Mouse (Mus musculus) left cerebral cortex, postnatal 14 days (tissue): ENCODE data around the gene H2-T22. TPM values are rescaled to one million over a fixed set of nuclear protein-coding genes. Genes with fewer than 3 reads are reported as not detected.

Source experiments
- DNase-seq, 2 experiments: peaks; one replicate each; pipeline ENCODE4 v3.0.0; 2021 to 2022; ENCODE audit warnings: low spot score in 2 of 2, mixed read lengths in 1 of 2
- intact Hi-C: fragments of 180-260 bp; cut with DNase I; formaldehyde crosslinking; loops from one replicate; pipeline ENCODE4 v1.15.1; 2025
- total RNA-seq, 2 experiments: library from RNA; stranded (reverse); gene quantifications; 2 replicates each; pipeline ENCODE4 v1.2.3; 2021

H2-T22 gene
- total RNA-seq, 2 experiments from 2014 or later, result 4.3 to 6.7 TPM

DNA sequence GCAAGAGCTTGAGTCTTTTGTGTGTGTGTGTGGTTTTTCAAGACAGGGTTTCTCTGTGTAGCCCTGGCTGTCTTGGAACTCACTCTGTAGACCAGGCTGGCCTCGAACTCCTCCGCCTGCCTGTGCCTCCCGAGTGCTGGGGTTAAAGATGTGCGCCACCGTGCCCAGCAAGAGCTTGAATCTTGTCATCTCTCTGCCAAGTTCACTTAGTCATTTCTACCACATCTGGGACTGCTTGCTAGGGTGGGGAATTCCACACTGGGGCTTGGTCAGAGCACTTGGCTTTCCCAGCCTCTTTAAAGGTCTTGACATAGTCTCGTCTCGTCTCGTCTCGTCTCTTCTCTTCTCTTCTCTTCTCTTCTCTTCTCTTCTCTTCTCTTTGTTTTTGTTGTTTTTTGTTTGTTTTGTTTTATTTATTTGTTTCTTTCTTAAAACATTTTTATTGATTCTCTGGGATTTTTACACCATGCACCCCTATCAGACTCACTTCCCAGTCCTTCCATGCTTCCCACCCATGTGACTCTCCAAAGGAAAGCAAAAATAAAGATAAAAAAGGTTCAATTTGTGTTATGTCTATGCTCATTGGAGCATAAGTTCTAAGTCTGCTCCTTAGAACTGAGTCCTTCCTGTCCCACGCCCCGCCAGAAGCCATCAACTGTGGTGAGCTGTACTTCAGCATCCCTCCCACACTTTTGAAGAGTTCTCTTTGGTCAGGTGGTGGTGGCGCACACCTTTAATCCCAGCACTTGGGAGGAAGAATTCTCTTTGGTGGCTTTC, 41.2 kb downstream of the H2-T22 start:
- DNase-seq, result no peak
- intact Hi-C loops, result no loop called here

DNA sequence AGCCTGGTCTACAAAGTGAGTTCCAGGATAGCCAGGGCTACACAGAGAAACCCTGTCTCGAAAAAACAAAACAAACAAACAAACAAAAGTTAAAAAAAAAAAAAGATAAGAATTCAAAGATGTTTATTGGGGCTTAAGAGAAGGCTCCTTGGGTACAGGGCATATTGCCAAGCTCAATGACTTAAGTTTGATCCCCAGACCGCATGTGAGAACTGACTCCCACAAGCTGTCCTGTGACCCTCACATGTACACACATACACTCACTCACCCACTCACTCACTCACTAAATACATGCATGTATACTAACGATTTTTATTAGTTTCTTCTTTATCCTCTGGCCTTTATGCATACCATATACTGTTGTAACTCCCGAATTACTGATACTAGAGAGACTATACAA, 42.2 kb downstream of the H2-T22 start:
- DNase-seq, result no peak
- intact Hi-C loops, result no loop called here

DNA sequence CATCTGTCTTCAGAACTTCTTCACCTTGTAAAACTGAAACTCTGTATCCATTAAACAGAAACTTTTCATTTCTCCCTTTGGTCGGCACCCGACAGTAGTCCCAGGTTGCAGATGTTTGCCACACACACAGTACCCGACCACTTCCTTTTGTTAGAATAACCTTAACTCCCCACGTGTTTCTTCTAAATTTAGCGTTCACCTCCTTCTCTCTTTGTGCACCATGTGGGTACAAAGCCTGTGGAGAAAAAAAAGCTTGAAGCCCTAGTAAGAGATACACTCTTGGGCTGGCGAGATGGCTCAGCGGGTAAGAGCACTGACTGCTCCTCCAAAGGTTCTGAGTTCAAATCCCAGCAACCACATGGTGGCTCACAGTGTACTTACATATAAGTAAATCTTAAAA, 43.2 kb downstream of the H2-T22 start:
- DNase-seq, result no peak
- intact Hi-C loops, result loop anchor here (5.0 kb wide), 2 partner anchors 113 to 193 kb away; partner anchors contain the start of gene H2-T3

DNA sequence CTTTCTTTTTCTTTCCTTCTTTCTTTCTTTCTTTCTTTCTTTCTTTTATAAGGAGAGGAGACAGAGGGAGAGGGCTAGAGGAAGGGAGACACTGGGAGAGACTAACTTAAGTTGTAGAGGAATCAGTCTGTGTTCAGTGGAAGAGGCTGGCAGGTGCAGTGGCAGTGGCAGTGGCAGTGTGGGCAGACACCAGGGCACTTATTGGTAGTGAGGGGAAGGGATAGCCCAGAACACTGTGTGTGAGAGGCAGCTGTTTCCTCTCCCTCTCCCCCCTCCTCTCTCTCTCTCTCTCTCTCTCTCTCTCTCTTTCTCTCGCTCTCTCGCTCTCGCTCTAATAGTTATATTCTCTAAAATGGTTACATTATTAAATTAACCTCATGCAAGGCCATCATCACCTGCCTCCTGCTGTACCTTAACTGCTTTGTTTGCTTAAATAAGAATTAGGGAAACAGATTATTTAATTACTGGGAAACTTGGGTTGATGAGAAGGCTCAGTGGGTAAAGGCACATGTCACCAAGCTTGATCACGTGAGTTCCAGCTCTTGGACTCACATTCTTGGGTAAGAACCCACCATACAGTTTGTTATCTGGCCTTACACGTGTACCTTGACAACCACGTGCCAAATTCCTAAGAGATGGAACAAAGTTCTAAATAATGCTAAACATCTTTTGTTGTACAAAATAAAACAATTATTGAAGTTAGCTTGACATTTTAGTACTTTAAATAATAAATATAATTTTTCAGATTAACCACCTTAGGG, 43.8 kb downstream of the H2-T22 start:
- intact Hi-C loops, result loop anchor here (5.0 kb wide), 2 partner anchors 114 to 194 kb away; partner anchors contain the start of gene H2-T3
- no peak for DNase-seq

DNA sequence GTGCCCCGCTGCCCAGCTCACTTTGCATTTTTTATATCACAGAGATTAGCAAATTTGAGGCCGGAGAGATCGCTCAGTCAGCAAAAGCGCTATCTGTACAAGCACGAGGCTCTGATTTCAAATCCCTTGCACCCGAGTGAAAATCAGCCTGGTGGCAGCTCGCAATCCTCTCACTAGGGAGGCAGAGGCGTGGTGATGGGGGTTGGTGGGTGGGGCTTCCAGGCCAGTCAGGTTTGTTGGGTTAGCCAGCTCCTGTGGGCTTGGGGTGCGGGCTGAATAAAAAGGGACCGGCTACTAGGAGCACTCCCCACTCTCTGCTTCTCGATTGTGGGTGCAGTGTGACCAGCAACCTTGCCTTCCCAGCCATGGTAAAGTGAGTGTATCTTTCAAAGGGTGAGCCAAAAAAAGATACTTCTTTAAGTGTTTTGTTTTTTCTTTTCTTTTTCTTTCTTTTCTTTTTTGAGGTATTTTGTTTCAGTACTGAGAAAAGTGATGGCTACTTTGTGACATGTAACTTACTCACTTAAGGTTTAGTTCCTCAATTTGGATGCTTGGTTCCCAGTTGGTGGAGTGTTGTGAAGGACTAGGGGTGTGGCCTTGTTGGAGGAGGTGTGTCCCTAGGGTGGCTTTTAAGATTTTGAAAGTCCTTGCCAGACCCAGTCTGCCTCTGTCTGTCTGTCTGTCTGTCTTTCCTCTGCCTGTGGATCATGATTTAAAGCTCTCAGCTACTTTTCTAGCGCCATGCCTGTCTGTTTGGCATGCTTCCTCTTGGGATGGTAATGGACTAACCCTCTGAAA, 44.6 kb downstream of the H2-T22 start:
- intact Hi-C loops, result loop anchor here (2.0 to 5.0 kb wide), 3 partner anchors 39 to 194 kb away; partner anchors contain the start of gene H2-T3
- no peak for DNase-seq

DNA sequence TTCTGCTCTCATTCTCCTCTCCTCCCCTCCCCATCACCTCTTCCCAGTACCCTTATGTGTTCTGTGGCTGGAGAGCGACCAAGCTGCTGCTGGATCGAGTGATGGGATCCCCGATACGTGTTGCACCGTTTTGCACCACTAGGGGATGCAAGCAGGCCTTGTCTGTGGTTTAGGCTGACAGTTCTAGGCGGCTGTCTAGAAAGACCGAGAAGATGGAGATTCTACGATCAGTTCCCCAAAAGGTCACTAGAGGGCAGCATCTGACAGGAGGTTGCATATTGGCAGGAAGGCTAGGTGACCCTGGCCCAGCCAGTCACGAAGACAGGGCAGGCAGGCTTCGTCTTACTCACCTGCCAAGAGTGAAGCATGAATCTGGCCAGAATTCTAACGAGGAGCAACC, 45.6 kb downstream of the H2-T22 start:
- peak; percentile 95 to 97 for DNase-seq
- intact Hi-C loops, result loop anchor here (2.0 to 5.0 kb wide), 3 partner anchors 40 to 195 kb away; partner anchors contain the start of gene H2-T3

DNA sequence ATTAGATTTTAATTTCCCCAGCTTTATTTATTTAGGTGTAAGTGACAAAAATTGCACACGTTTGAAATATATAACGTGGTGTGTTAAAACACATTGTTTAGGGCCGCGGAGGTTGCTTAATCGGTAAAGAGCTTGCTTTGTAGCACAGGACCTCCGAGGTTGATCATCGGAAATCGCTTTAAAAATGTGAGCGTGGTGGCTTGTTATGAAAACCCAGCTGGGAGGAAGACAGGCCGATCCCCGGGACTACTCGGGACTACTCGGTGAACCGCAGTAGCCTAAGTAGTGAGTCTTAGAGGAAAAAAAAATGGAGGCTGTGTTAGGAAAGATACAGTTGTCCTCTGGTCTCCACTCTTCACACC, 47.7 kb downstream of the H2-T22 start:
- no peak for DNase-seq
- intact Hi-C loops, result loop anchor here (5.0 kb wide), 2 partner anchors 117 to 197 kb away; partner anchors contain the start of gene H2-T3

DNA sequence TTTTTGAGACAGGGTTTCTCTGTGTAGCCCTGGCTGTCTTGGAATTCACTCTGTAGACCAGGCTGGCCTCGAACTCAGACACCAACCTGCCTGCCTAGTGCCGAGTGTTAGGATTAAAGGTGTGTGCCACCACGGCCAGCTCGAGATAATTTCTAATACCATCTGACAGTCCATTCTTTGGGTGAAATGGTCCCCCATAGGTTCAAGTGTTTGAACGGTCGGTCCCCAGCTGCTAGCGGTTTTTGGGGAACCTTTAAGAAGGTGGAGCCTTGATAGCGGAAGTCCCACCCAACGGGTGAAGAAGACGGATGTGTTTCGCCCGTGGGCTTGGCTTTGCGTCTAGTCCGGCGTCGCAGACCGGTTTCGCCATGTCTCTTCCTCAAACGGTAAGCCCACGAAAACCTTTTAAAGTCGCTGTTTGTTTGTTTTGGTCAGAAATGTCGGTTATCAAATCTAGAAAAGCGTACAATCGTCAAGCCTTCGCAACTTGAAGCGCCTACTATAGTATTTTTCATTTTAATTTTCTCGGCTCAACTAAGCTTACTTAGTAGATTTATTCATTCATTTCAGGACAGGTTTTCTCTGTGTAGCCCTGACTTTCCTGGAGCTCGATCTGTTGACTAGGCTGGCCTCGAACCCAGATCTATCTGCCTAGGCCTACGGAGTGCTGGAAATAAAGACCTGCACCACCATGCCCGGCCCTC, 48.2 kb downstream of the H2-T22 start:
- peak; percentile 80 to 86 for DNase-seq
- intact Hi-C loops, result no loop called here

DNA sequence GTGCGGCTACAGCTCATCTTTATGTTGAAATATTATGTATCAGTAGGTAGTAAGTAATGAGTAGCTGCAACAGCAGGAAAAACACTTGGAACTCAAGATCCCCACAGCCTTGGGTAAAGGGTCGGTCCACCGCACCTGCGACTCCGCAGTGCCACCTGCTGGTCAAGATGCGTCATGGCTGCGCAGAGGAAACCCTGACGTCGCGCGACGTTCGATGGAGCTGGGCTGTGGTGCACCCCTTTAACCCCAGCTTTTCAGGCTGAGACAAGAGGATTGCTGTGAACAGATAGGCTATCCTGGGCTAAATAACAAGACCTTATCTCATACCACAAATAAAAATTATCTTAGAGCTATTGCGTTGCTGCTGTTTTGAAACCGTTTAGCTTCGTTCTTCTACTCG, 48.9 kb downstream of the H2-T22 start:
- intact Hi-C loops, result loop anchor here (2.0 kb wide), 1 partner anchor 57 kb away; no protein-coding TSS in a partner anchor
- peak; percentile 83 to 84 for DNase-seq

DNA sequence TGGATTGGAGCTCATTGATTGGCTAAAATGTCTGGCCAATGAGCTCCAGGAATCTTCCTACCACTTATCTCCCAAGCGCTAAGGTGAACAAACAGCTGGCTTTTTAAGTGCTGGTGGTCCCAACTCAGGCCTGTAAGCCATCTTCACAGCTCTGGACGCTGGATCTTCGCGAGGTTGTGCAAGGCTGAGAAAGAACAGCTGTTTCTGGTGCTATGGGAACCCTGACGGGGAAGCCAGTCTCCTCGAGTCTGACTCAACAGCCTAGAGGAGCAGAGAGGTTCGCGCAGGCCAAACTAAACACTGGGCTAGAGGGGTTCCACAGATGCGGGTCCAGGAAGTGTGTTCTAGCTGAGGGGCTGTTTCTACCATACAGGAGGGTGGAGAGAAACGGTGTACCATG, 50.8 kb downstream of the H2-T22 start:
- intact Hi-C loops, result loop anchor here (2.0 kb wide), 1 partner anchor 55 kb away; no protein-coding TSS in a partner anchor
- no peak for DNase-seq

Other genes starting within 250 kb of the H2-T22 start
- 1 to 10 TPM; 5.4 to 5.7 TPM for gene Ier3, start 221.1 kb downstream of the H2-T22 start, total RNA-seq
- gene Flot1, start 219.5 kb downstream of the H2-T22 start, total RNA-seq, result 100 to 1,000 TPM; 153 to 168 TPM
- gene Tubb5, start 204.4 kb downstream of the H2-T22 start, total RNA-seq, result 100 to 1,000 TPM; 771 to 797 TPM
- gene Mdc1, start 201.2 kb downstream of the H2-T22 start, total RNA-seq, result 10 to 100 TPM; 10.7 to 14.6 TPM
- 1 to 10 TPM; 5.1 TPM for gene Nrm, start 181.4 kb downstream of the H2-T22 start, total RNA-seq
- gene Ppp1r18, start 177.2 kb downstream of the H2-T22 start, total RNA-seq, result 10 to 100 TPM; 12.8 to 14.1 TPM
- gene Dhx16, start 162.9 kb downstream of the H2-T22 start, total RNA-seq, result 10 to 100 TPM; 30.1 to 32.1 TPM
- gene 2310061I04Rik, start 145.3 kb downstream of the H2-T22 start, total RNA-seq, result 10 to 100 TPM; 65.2 to 66.9 TPM
- 10 to 100 TPM; 64.6 to 69.9 TPM for gene Atat1, start 132.7 kb downstream of the H2-T22 start, total RNA-seq
- gene Mrps18b, start 126.4 kb downstream of the H2-T22 start, total RNA-seq, result 10 to 100 TPM; 40.0 to 41.7 TPM
- gene Ppp1r10, start 126.3 kb downstream of the H2-T22 start, total RNA-seq, result 10 to 100 TPM; 62.1 to 68.3 TPM
- 10 to 100 TPM; 77.1 to 77.8 TPM for gene Abcf1, start 73.0 kb downstream of the H2-T22 start, total RNA-seq
- 100 to 1,000 TPM; 146 to 148 TPM for gene Gnl1, start 62.9 kb downstream of the H2-T22 start, total RNA-seq
- 10 to 100 TPM; 57.4 to 57.6 TPM for gene Prr3, start 62.5 kb downstream of the H2-T22 start, total RNA-seq
- gene H2-T24, start 22.2 kb downstream of the H2-T22 start, total RNA-seq, result 1 to 10 TPM; 1.0 to 1.1 TPM
- 1 to 10 TPM; 3.8 to 4.6 TPM for gene H2-T23, start 9.9 kb downstream of the H2-T22 start, total RNA-seq
- gene Gm6034, start 214 bp upstream of the H2-T22 start, total RNA-seq, result not detected
- gene Gm11127, start 15.6 kb upstream of the H2-T22 start, total RNA-seq, result under 1 TPM; 0.55 to 0.57 TPM
- not detected for gene Gm19684, start 78.9 kb upstream of the H2-T22 start, total RNA-seq
- not detected for gene Gm7030, start 86.7 kb upstream of the H2-T22 start, total RNA-seq
- not detected for gene Gm8909, start 125.8 kb upstream of the H2-T22 start, total RNA-seq
- gene H2-T3, start 147.5 kb upstream of the H2-T22 start, total RNA-seq, result not detected
- 10 to 100 TPM; 43.5 to 51.3 TPM for gene Rpp21, start 215.3 kb upstream of the H2-T22 start, total RNA-seq
- 10 to 100 TPM; 20.0 to 20.2 TPM for gene Trim39, start 229.5 kb upstream of the H2-T22 start, total RNA-seq
- not detected for gene H2-M10.2, start 243.7 kb upstream of the H2-T22 start, total RNA-seq